Mouse (Mus musculus): Measurements from ENCODE around the gene Gm13698. TPM values are rescaled to one million over a fixed set of nuclear protein-coding genes. Genes with fewer than 3 reads are reported as not detected.
A peak's percentile ranks its signal among the peaks of the same experiment; 100 is the strongest.
"Not testable (repeated sequence)": the region's sequence is repeated elsewhere in the genome, so short reads cannot be mapped to it uniquely, and the experiment has no call there.

Gene Gm13698
- polyA plus RNA-seq, 1 experiment from 2014 or later, result not detected

DNA sequence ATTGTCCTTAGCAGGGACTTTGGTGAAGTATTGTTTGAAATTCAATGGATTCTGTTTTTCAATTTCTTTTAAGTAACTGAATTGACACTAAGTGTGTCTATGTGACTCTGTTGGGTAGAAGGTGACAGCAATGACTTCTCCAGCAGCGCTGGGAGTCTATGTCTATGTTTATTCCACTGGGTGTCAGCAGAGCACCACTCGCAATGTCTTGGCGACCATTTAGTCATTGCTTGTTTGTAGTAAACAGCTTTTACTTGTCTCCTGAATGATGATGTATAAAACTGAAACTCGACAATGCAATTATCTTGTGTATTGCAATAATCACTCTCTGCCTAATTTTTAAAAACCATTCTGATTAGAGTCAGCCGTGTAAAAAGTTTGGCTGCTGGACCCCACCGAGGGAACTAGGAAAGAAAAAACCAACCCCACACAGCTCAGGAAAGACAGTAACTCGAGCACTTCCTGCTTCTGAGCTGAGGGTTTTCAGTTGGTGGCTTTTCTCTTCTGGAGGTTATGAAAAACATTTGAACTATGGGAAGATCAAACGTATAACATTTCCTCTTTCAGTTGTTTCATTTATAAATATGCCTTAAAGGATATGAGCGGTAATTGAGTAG lies 38.3 kb downstream of the Gm13698 start:
- H3K27me3 ChIP-seq (replicated peaks); H3K4me1 ChIP-seq; H3K9me3 ChIP-seq; H3K4me3 ChIP-seq; ATAC-seq (ENCODE audit: extremely low read depth, insufficient number of reproducible peaks, low FRiP score, low TSS enrichment); H3K36me3 ChIP-seq; H3K9ac ChIP-seq; H3K27ac ChIP-seq (replicated peaks): not testable (repeated sequence)
- 37% methylated on average over 8 of the region's 9 CpGs for WGBS
- peak overlapping the region; percentile 33; the same call in 1 of the 2 replicates for H3K4me2 ChIP-seq

DNA sequence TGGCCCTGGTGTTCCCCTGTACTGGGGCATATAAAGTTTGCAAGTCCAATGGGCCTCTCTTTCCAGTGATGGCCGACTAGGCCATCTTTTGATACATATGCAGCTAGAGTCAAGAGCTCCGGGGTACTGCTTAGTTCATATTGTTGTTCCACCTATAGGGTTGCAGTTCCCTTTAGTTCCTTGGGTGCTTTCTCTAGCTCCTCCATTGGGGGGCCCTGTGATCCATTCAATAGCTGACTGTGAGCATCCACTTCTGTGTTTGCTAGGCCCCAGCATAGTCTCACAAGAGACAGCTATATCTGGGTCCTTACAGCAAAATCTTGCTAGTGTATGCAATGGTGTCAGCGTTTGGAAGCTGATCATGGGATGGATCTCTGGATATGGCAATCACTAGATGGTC lies 39.0 kb downstream of the Gm13698 start:
- not testable (repeated sequence) for H3K9ac ChIP-seq; H3K36me3 ChIP-seq; H3K4me3 ChIP-seq; H3K9me3 ChIP-seq; H3K4me1 ChIP-seq; H3K27me3 ChIP-seq (replicated peaks); ATAC-seq (ENCODE audit: extremely low read depth, insufficient number of reproducible peaks, low FRiP score, low TSS enrichment); H3K4me2 ChIP-seq; H3K27ac ChIP-seq (replicated peaks)
- 80% methylated on average over 1 of the region's 3 CpGs for WGBS

Other genes starting within 250 kb of the Gm13698 start
- gene Itgav, start 231.3 kb upstream of the Gm13698 start, polyA plus RNA-seq (2015; fragmentation: Nextera tagmentation; extraction: Ambion mirVana), result 48.8 and 50.4 TPM in 2 replicates
- gene Fam171b, start 143.1 kb upstream of the Gm13698 start, polyA plus RNA-seq (2015; fragmentation: Nextera tagmentation; extraction: Ambion mirVana), result 2.1 and 2.7 TPM in 2 replicates
- not detected in 2 replicates for gene Zswim2, start 14.5 kb upstream of the Gm13698 start, polyA plus RNA-seq (2015; fragmentation: Nextera tagmentation; extraction: Ambion mirVana)
- not detected in 2 replicates for gene Gm13693, start 5.8 kb downstream of the Gm13698 start, polyA plus RNA-seq (2015; fragmentation: Nextera tagmentation; extraction: Ambion mirVana)
- gene Gm13695, start 11.6 kb downstream of the Gm13698 start, polyA plus RNA-seq (2015; fragmentation: Nextera tagmentation; extraction: Ambion mirVana), result not detected in 2 replicates
- gene Gm13696, start 17.4 kb downstream of the Gm13698 start, polyA plus RNA-seq (2015; fragmentation: Nextera tagmentation; extraction: Ambion mirVana), result not detected in 2 replicates
- not detected in 2 replicates for gene Gm13694, start 23.2 kb downstream of the Gm13698 start, polyA plus RNA-seq (2015; fragmentation: Nextera tagmentation; extraction: Ambion mirVana)
- not detected in 2 replicates for gene Gm13697, start 29.1 kb downstream of the Gm13698 start, polyA plus RNA-seq (2015; fragmentation: Nextera tagmentation; extraction: Ambion mirVana)
- gene Gm13691, start 34.9 kb downstream of the Gm13698 start, polyA plus RNA-seq (2015; fragmentation: Nextera tagmentation; extraction: Ambion mirVana), result not detected in 2 replicates

All from heart, embryonic 13.5 days (tissue).